Mouse (Mus musculus) ovary, adult 18-20 months (tissue): ENCODE data around the gene Map2k7.

ENCODE experiments used
- DNase-seq: peaks from one replicate; pipeline ENCODE4 v3.0.0; 2022; ENCODE audit warnings: low spot score, mixed read lengths

The Map2k7 gene

GRCm38 (mm10) chr8:4259125-4259804 is 20.7 kb downstream of the Map2k7 start, which contains the start of gene Ctxn1:
Gene Ctxn1, minus strand, starts transcription at chr8:4259274.
- peak; percentile 94 for DNase-seq

GRCm38 (mm10) chr8:4259805-4260170 is 21.2 kb downstream of the Map2k7 start:
- DNase-seq: no peak

- no peak for DNase-seq
Observed at GRCm38 (mm10) chr8:4263105-4263791, 24.7 kb downstream of the Map2k7 start.

GRCm38 (mm10) chr8:4265160-4265914 is 26.8 kb downstream of the Map2k7 start:
- no peak for DNase-seq

GRCm38 (mm10) chr8:4267627-4268026 is 29.1 kb downstream of the Map2k7 start:
- DNase-seq: no peak

- DNase-seq: no peak
Observed at GRCm38 (mm10) chr8:4269609-4270008, 31.1 kb downstream of the Map2k7 start.

GRCm38 (mm10) chr8:4275275-4276110 is 37.0 kb downstream of the Map2k7 start, which contains the start of gene Timm44:
Gene Timm44, minus strand, starts transcription at chr8:4275913.
- peak; percentile 91 for DNase-seq

GRCm38 (mm10) chr8:4276111-4276465 is 37.5 kb downstream of the Map2k7 start:
- no peak for DNase-seq

- no peak for DNase-seq
Observed at GRCm38 (mm10) chr8:4292738-4293137, 54.2 kb downstream of the Map2k7 start.
